Mouse (Mus musculus): ENCODE data around the gene Marcksl1. TPM values are rescaled to one million over a fixed set of nuclear protein-coding genes. Genes with fewer than 3 reads are reported as not detected.

The Marcksl1 gene
- total and polyA plus RNA-seq, 3 experiments = 3.5 to 5.1 (median 5.1) TPM

DNA sequence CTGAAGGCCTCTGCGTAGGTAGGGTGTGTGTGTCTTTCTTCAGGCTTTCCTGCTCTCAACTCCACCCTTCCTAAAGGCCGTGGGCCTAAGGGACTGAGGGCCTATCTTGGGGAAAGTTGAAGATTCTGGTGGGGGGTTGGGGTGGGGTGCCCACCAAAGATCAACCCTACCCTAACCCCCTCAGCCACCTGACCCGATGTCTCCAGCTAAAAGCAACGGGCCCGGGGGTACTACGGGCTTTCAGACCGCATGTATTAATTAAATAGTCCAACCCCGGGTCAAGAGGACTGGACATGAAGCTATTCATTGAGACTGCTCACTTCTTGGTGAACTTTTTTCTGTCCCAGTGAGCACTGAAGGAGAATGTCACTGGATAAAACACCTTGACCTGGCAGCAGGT, 13.4 kb upstream of the Marcksl1 start:
- no peak overlapping the region; the same call in 1 of the 2 replicates for H3K4me3 ChIP-seq
- TF ChIP-seq EP300 (IDR thresholded peaks at IDR 0.05; ENCODE audit: insufficient read depth, low read depth, low read length) = no peak
- no peak for TF ChIP-seq CTCF (IDR thresholded peaks at IDR 0.05)
- TF ChIP-seq POLR2A (IDR thresholded peaks at IDR 0.05; ENCODE audit: insufficient read depth, low read depth, low read length) = no peak
- WGBS = 73% methylated on average over 8 of the region's 8 CpGs
- peak overlapping the region; percentile 90 for H3K27ac ChIP-seq
- H3K27me3 ChIP-seq (ENCODE audit: control insufficient read depth, insufficient read depth, low read length) = no peaks in the 10 kb centered on the region
- intact Hi-C loops (cut with DNase I) = loop anchor here (2.0 kb wide), 1 partner anchor 15 kb away; no protein-coding TSS in a partner anchor
- H3K79me2 ChIP-seq (replicated peaks; ENCODE audit: control insufficient read depth, insufficient read depth, low read length) = no peaks in the 10 kb centered on the region
- peaks cover 8% of the 10 kb centered on the region for H3K4me1 ChIP-seq (ENCODE audit: control insufficient read depth, insufficient read depth, low read length)
- H3K9ac ChIP-seq (ENCODE audit: low read depth, low read length) = no peak overlapping the region; the same call in 1 of the 2 replicates
- DNase-seq = no peak
- no peaks in the 10 kb centered on the region for H3K36me3 ChIP-seq (ENCODE audit: control insufficient read depth, insufficient read depth, low read length)

DNA sequence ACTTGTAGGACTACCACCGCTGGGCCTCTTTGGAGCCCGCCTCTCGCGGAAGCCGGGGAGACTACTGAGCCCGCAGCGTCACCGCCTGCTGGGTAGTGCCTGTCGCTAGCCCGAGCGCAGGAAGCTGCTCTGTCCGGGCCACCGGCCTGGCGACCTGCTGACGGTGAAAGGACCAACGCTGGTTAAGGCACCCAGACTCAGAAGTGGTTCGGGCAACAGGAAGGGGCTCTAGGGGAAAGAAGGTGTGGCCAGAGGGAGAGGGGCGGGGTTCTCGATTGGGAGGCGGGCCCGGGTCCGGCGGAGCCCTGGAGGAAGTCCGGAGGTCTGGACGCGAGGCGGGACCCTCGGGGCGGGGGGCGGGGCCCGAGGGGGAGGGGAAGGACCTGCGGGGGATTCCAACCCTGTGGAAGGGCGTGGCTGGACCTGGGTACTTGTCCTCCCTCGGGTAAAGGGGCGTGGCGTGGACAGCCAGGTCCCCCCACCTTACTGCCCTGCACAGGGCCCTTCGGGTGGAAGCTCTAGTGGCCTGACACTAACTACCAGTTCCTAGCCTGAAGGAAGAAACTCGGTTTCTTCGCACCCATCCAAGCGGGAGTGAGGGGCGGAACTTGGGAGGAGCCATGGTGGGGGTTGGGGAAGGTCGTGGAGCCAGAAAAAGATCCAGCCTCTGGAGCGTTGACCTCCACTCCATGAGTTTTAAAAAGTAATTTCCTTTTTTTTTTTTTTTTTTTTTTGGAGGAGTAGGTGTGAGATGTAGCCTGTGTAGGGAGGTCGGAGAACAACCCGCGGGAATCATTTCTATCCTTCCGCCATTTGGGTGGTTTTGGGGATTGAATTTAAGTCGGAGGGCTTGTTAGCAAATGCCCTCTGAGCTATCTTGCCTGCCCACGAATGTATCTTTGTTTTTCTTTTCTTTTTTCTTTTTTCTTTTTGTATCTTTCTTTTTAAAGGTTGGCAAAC, 12.5 kb upstream of the Marcksl1 start:
- no peaks in the 10 kb centered on the region for H3K27me3 ChIP-seq (ENCODE audit: control insufficient read depth, insufficient read depth, low read length)
- 2% methylated on average over 45 of the region's 49 CpGs for WGBS

DNA sequence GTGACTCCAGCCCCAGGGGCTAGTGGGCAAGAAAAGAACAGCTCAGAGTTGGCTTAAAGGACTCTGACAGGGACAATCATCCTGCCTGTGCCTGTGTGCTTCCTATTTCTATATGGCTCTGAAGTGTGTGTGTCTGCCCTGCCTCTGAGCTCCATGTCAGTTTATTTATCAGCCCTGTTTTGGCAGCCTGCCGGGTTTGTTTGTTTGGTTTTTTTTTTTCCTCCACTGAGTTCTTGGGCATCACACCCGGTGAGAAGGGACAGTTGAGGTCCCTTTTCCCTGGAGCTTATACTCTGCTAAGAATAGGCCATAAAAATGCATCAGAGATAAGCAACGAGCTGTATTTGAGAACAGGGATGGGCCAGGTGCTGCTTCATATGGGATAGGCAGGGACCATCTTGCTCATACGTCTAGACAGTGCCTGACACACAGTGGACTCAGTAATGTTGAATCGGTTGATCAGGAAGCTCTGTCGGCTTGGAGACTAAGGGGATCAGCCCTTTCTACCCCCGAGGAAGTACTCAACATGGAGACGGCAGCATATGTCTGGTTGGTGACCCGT, 11.0 kb upstream of the Marcksl1 start:
- no peaks in the 10 kb centered on the region for H3K27me3 ChIP-seq (ENCODE audit: control insufficient read depth, insufficient read depth, low read length)
- H3K79me2 ChIP-seq (replicated peaks; ENCODE audit: control insufficient read depth, insufficient read depth, low read length) = no peaks in the 10 kb centered on the region
- H3K4me3 ChIP-seq = no peak overlapping the region
- no peak overlapping the region for H3K9ac ChIP-seq (ENCODE audit: low read depth, low read length)
- H3K36me3 ChIP-seq (ENCODE audit: control insufficient read depth, insufficient read depth, low read length) = no peaks in the 10 kb centered on the region
- DNase-seq = no peak
- no peaks in the 10 kb centered on the region; the same call in 1 of the 2 replicates for H3K4me1 ChIP-seq (ENCODE audit: control insufficient read depth, insufficient read depth, low read length)
- H3K27ac ChIP-seq = no peak overlapping the region
- intact Hi-C loops (cut with DNase I) = no loop called here
- WGBS = 32% methylated on average over 9 of the region's 9 CpGs
- TF ChIP-seq EP300 (IDR thresholded peaks at IDR 0.05; ENCODE audit: insufficient read depth, low read depth, low read length) (no peak), POLR2A (IDR thresholded peaks at IDR 0.05; ENCODE audit: insufficient read depth, low read depth, low read length) (no peak), CTCF (IDR thresholded peaks at IDR 0.05) (no peak)

More for the DNA sequence above, 12.5 kb upstream of the Marcksl1 start:
- Histone ChIP-seq H3K4me1 (ENCODE audit: control insufficient read depth, insufficient read depth, low read length) (peaks cover 5% of the 10 kb centered on the region), H3K36me3 (ENCODE audit: control insufficient read depth, insufficient read depth, low read length) (no peaks in the 10 kb centered on the region), H3K4me3 (peak overlapping the region; percentile 82), H3K27ac (peak overlapping the region; percentile 90), H3K79me2 (replicated peaks; ENCODE audit: control insufficient read depth, insufficient read depth, low read length) (no peaks in the 10 kb centered on the region), H3K9ac (ENCODE audit: low read depth, low read length) (peak overlapping the region; percentile 87)
- peak; percentile 92 for DNase-seq
- intact Hi-C loops (cut with DNase I) = loop anchor here (2.0 kb wide), 1 partner anchor 14 kb away; no protein-coding TSS in a partner anchor
- TF ChIP-seq POLR2A (IDR thresholded peaks at IDR 0.05; ENCODE audit: insufficient read depth, low read depth, low read length) = peak; percentile 84
- no peak for TF ChIP-seq CTCF (IDR thresholded peaks at IDR 0.05)

DNA sequence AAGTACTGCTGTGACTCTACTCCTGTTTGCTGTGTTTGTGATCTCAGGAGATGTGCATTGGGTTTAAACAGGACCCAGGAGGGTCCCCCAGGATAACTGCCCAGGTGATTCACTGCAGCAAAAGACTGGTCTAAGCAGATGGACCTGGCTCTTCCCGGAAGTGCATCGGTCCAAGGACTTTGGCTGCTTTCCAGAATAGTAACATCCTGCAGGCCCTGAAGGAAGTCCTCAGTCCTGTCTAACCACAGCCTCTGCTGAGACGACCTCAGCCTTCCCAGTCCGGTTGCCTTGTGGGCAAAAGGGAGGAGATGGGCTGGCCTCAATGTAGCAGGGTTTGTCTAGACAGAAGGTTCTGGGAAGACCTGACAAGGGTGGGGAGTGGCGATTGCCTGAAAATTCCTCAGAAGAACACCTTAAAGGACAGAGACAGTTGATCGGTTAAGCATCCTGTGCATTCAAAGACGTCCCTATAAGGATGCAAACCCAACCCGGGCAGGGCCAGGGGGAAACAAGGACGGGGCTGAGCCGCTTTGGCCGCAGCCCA, 10.4 kb upstream of the Marcksl1 start:
- Histone ChIP-seq H3K4me3 (no peak overlapping the region), H3K27ac (no peak overlapping the region), H3K9ac (ENCODE audit: low read depth, low read length) (no peak overlapping the region), H3K4me1 (ENCODE audit: control insufficient read depth, insufficient read depth, low read length) (peaks cover 3% of the 10 kb centered on the region), H3K36me3 (ENCODE audit: control insufficient read depth, insufficient read depth, low read length) (no peaks in the 10 kb centered on the region), H3K79me2 (replicated peaks; ENCODE audit: control insufficient read depth, insufficient read depth, low read length) (no peaks in the 10 kb centered on the region), H3K27me3 (ENCODE audit: control insufficient read depth, insufficient read depth, low read length) (no peaks in the 10 kb centered on the region)
- 31% methylated on average over 11 of the region's 11 CpGs for WGBS
- intact Hi-C loops (cut with DNase I) = no loop called here
- TF ChIP-seq EP300 (IDR thresholded peaks at IDR 0.05; ENCODE audit: insufficient read depth, low read depth, low read length) (no peak), POLR2A (IDR thresholded peaks at IDR 0.05; ENCODE audit: insufficient read depth, low read depth, low read length) (no peak), CTCF (IDR thresholded peaks at IDR 0.05) (no peak)
- DNase-seq = no peak

DNA sequence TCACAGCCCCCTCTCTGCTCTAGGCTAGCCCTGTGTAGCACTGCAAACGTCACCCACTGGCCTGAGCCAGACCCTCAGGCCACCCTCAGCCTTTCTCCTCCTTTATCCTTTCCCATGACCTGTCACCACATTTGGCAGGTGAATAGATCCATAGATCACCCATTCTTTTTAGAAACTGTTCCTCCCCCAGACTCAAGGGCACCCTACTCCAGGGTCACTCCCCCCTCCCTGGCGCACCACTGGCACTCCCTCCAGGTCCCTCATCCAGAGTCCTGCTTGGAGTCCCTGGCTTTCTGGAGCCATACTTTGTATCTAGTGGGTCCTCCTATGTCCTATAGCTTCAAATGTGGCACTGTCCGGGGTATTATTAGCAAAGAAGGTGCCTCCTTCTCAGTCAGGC, 7.9 kb upstream of the Marcksl1 start:
- no peak for TF ChIP-seq POLR2A (IDR thresholded peaks at IDR 0.05; ENCODE audit: insufficient read depth, low read depth, low read length)
- no peak for TF ChIP-seq EP300 (IDR thresholded peaks at IDR 0.05; ENCODE audit: insufficient read depth, low read depth, low read length)
- TF ChIP-seq CTCF (IDR thresholded peaks at IDR 0.05) = no peak
- intact Hi-C loops (cut with DNase I) = no loop called here
- Histone ChIP-seq H3K27me3 (ENCODE audit: control insufficient read depth, insufficient read depth, low read length) (no peaks in the 10 kb centered on the region), H3K4me1 (ENCODE audit: control insufficient read depth, insufficient read depth, low read length) (peaks cover 6% of the 10 kb centered on the region), H3K79me2 (replicated peaks; ENCODE audit: control insufficient read depth, insufficient read depth, low read length) (no peaks in the 10 kb centered on the region), H3K9ac (ENCODE audit: low read depth, low read length) (no peak overlapping the region), H3K27ac (no peak overlapping the region), H3K4me3 (no peak overlapping the region), H3K36me3 (ENCODE audit: control insufficient read depth, insufficient read depth, low read length) (no peaks in the 10 kb centered on the region)
- WGBS = 85% methylated on average over 3 of the region's 3 CpGs
- no peak for DNase-seq
